Mouse (Mus musculus): Measurements from ENCODE around the gene Ddx51.

The Ddx51 gene

DNA sequence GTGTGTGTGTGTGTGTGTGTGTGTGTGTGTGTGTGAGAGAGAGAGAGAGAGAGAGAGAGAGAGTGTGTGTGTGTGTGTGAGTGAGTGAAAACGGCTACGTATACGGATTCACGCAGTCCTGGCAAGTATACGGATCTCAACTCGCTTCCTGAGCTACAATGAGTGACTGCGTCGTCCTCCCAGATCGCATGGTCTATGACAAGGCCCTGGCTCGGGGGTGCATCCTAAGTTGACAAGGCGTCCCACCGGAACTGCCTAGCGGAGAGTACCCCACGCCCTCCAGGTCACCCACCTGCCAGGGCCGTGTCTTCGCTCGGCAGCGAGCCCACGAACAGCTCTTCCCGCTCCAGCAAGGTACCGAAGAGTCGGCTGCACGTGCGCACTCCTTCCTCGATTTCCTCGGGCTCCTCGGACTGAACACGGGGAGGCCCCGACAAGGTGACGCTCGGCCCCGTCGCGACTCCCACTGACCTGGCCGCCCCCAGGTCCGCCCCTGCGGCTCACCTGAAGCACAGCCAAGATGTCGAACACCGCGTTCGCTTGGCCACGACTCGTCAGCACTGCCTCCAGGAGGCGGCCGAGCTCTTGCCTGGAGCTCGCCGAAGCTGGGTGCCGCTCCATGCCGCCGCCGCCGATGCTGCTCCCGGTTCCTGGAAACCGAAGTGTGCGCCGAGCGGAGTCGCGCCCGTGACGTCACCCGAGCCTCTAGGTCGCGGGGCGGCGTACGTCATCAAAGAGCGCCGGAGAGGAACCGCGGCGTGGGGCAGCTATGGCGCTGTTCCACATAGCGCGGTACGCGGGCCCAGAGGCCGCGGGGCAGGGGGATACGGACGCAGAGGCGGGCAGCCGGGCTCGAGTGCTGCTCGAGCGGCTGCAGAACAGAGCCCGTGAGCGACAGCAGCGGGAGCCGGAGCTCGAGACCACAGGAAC, at the start of gene Ddx51, which contains the start of gene Noc4l:
TSS of gene Ddx51 (plus strand) at position 733 of the 930 bp plus-strand sequence.
TSS of gene Noc4l (minus strand) at position 699 of the 930 bp plus-strand sequence.
- DNase-seq, result peak; percentile 91

GRCm38 (mm10) chr5:110604311-110604710, 48.9 kb upstream of the Ddx51 start:
- DNase-seq, result no peak

GRCm38 (mm10) chr5:110605531-110606221, 47.6 kb upstream of the Ddx51 start:
- no peak for DNase-seq

GRCm38 (mm10) chr5:110607767-110608166, 45.5 kb upstream of the Ddx51 start:
- no peak for DNase-seq

DNA sequence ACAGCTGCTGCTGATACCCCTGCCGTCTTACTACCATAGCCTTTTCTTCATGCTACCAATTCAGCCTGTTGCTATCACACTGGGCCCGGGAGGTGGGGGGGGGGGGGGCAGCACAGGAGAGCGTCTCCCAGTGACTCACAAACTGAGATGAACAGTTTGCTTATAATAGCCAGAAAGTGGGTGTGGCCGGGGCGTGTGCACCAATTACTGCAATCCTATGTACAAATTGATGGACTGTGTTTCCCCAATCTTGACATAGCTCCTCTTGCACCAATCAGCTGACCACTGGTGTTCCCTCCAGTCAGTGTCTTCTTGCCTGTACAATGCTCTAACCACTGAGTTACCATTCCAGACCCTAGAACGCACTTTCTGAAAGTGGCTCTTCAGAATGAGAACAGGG, 44.9 kb upstream of the Ddx51 start:
- DNase-seq, result no peak

- DNase-seq, result no peak
Measured at GRCm38 (mm10) chr5:110608941-110609340, 44.3 kb upstream of the Ddx51 start.

GRCm38 (mm10) chr5:110609425-110609824, 43.8 kb upstream of the Ddx51 start:
- DNase-seq, result no peak

- DNase-seq, result no peak
Measured at GRCm38 (mm10) chr5:110609868-110610267, 43.4 kb upstream of the Ddx51 start.

DNA sequence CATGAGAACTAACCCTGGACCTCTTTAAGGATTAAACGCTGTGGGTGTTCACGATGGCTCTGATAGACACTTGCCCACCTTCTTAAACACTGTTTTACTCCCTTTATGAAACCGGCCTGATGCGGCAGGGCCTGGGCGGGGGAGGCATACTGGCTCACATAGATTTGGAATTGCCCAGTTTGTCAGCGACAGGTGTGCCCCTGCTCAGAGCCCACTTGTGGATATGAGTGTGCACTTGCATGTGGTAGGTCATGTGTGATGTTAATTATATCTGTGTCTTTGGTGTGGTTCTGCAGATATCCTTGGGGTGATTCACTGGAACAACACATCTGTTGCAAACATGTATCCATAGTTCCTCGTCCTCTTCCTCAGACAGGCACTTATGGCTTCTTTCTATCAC, 42.8 kb upstream of the Ddx51 start:
- DNase-seq, result no peak

- peak; percentile 52 for DNase-seq
Measured at GRCm38 (mm10) chr5:110611435-110612158, 41.7 kb upstream of the Ddx51 start.

DNA sequence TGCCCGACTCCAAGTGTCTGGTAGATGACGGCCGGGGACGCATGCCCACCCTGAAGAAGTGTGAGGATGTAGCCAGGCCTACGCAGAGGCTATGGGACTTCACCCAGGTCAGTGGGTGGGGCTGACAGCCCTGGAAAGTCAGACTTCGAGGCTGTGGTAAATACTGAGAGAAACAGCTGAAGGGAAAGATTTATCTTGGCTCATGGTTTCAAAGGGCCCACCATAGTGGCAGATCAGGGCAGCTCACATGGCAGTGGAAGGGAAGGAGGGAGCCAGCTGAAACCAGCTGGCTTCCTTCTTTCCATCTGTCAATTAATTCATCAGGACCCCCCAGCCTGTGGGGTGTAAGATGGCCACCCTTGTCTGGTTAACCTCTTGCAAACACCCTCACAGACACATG, 34.0 kb upstream of the Ddx51 start:
- no peak for DNase-seq

GRCm38 (mm10) chr5:110624319-110624718, 28.9 kb upstream of the Ddx51 start:
- DNase-seq, result no peak

- DNase-seq, result no peak
Measured at GRCm38 (mm10) chr5:110627351-110627750, 25.9 kb upstream of the Ddx51 start.

- no peak for DNase-seq
Measured at GRCm38 (mm10) chr5:110628156-110628555, 25.1 kb upstream of the Ddx51 start.

- no peak for DNase-seq
Measured at GRCm38 (mm10) chr5:110629525-110630120, 23.6 kb upstream of the Ddx51 start.

GRCm38 (mm10) chr5:110635951-110636707, 17.1 kb upstream of the Ddx51 start:
- peak; percentile 61 for DNase-seq

DNA sequence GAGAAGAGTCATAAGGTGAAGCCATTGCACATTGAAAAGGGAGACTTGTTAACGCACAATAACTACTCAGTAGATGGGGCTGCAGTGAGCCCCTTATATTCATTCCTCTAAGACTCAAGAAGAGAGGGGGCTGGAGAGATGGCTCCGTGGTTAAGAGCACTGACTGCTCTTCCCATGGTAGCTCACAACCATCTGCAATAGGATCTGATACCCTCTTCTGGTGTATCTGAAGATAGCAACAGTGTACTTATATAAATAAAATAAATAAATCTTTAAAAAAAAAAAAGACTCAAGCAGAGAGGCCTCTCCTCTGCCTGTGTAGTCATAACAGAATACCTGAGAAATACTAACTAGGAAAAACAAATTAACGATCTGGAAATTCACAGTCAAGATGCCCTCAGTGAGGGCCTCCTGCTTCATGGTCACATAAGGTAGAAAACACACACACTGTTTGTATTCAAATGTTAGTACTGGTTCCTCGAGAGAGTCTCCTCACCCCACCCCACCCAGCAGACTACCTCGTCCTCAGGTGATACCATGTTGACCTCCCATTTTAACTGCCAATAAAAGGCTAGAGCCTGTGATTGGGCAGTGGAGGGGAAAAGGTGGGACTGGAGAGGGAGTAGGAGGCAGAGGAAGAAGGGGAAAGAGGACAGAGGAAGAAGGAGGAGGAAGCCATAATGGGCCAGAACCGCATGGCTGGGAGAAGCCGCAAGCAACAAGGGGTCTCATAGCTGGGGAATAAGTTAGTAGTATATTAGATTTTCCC, 14.8 kb upstream of the Ddx51 start:
- DNase-seq, result no peak

GRCm38 (mm10) chr5:110639459-110639858, 13.8 kb upstream of the Ddx51 start:
- peak; percentile 79 for DNase-seq

GRCm38 (mm10) chr5:110646377-110646776, 6.9 kb upstream of the Ddx51 start:
- DNase-seq, result no peak

DNA sequence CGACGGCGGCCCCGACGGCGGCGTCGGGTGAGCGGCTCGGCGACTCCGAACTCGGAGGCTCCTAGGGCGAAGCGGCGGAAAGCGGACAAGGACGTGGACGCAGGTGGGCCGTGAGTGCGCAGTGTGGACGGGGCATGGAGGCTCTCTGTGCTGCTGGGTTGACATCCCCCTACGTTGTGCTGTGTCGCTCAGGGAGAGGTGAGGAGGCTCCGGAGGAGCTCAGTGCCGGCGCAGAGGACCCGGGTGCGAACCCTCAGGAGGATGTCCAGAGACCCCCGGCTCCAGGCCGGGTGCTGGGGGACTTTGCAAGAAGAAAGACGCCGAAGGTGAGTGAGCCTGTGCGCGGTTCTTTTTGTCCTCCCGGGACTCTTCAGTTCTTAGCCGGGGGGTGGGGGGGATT, 435 bp downstream of the Ddx51 start:
- DNase-seq, result no peak

GRCm38 (mm10) chr5:110659682-110660081, 6.4 kb downstream of the Ddx51 start:
- DNase-seq, result no peak
